Mouse (Mus musculus): ENCODE measurements at regions not wholly inside any gene's neighbourhood (a gene's known extent, or its start where the extent isn't known, plus 50 kb on each side); places are given as distances from the start of the nearest gene placed in this dataset.

DNA sequence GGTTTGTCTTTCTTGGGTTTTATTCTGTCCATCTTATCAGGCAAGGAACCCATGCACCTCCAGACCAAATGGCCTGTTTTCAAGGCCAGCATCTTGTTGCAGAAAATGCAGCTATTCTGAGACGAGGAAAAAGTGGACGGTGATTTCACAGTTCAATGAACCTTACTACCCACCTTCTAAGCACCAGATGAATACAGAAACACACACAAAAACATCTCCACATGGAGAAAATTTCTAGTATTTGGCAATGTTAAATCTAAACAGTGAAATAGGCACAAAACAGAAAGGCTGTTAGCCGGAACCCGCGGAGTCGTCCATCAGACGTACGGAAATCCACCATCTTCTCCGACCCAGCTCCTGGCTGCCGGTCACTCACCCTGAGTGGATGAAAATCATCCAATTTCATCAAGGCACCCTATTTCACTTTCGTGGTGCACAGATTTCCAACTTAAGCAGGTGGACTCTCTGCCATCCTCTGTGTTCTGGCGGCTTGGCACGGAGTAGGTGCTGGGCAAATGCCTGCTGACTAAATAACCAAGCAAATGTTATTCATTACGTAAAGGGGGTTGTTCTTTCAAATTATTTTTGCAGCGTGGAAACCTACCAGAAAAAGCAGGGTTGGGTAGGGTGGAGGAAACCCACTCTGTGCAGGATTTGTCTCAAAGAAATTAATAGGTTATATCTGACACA is 66.1 kb upstream of the Cpsf6 start:
- no peak for DNase-seq (ENCODE audit: low spot score)

DNA sequence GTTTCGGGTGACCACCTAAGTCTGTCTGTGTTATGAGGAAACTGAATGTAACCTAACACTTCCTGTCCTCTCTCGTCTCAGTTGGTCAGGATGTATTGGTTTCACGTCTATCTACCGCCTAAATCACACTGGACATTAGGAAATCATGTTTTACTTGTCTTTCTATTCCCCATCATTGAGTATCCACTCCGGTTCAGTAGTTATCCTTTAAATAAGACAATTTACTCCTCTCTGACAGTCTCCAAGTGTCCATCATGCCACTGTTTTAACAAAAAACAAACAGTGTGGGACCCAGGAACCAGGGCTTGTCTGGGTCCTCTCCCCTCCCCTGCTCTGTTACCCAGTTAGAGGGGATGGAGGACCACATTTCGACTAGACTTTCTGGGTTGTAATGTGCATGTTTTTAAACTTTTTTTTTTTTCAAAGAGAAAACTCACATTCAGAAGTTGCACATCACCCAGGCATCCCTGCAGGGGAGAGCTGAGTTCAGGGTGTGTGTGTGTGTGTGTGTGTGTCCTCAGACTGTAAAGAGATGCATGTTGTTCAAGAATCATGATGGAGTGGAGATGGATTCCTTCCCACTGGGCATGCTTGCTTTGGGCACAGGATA is 65.5 kb upstream of the Cpsf6 start:
- no peak for DNase-seq (ENCODE audit: low spot score)

DNA sequence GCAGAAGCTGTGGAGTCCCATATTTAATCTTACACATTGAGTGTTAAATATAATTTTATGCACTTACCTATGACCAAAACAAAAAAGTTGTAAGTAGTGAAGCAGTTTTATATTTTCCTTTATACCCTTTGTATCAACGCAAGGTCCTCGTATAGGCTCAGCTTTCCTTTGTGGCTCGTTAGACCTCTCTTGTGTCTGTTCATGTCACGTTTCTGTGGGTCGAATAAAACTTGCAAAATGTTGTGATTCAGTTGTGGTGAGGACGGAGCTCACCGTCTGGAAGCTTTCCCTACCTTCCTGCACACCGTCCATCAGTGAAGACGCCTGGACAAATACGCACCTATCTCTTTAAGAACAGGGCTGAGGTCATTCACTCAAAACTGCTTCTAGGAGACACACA is 64.9 kb upstream of the Cpsf6 start:
- DNase-seq (ENCODE audit: low spot score): no peak

DNA sequence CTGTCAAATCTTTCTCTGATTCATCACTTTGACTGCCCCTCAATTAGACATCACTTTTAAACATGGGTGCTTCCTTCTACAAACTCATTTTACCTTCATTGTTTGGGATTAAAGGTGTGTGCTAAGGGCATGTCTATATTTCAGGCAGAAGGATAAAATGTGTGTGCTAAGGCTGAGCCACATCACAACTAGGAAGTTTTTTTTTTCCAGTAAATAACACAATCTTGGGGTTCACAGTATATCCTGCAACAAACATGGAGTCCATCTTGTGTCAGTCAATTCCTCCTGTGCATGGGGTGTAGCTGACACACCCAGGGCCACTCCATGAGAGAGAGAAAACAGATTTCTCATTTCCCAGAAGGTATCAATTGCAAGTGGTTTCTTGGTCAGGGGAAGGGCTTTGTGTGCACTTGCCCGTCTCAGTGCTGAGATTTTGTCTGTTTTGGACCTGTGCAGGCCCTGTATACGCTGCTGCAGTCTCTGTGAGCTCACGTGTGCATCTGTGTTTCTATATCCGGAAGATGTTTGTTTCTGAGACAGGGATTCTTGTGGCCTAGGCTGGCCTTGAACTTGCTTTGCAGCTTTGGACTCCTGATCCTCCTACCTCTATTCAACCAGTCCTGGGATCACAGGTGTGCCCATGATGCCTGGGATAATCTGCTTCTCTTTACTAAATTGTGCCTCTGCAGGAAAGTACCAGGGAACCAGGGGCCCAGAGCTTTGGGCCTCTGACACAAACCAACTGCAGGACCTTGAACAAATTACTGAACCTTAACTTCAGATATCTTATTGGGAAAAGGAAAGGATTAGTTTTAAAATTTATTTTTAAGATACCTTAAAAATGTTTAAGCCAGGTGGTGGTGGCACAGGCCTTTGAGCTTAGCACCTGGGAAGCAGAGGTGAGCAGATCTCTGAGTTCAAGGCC is 63.9 kb upstream of the Cpsf6 start:
- no peak for DNase-seq (ENCODE audit: low spot score)

DNA sequence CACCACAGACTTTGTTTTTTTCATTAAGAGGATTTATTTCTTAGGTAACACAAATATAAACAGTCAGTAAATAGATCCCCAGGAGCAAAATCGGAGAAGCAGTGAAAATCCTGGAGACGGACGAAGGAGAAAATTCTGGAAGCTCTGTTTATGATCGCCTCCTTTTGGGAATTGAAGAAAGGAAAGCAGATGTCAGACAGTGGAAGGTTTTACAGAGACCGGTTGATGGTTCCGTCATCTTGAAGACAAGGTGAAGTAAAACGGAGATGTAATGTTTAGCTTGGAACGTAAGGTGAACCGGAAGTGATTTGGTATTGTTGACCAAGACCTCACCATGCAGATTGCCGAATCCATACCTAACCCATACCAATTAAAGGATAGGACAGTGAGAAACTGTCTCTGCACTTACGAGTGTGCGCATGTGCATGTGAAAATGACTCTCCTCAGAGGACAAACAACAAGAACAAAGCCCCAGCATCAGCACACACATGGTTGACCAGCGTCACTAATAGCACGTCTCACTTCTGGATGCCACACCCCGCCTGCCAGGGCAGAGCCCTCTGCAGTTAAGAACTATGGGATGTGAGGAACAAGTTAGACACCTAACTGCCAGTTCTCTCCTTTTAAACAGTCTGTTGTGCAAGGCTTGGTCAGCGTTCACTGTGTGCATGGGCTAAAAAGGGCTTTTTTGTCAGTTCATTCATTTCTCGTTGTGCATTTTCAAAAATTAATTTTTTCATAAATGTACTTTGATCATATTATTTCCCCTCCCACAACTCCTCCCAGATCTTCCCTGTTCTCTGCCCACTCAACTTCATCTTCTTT is 62.4 kb upstream of the Cpsf6 start:
- DNase-seq (ENCODE audit: low spot score): no peak

- DNase-seq (ENCODE audit: low spot score): no peak
These were observed 61.5 kb upstream of the Cpsf6 start for GRCm38 (mm10) chr10:117441121-117441978.

GRCm38 (mm10) chr10:117440225-117440976 is 60.6 kb upstream of the Cpsf6 start:
- DNase-seq (ENCODE audit: low spot score): no peak

DNA sequence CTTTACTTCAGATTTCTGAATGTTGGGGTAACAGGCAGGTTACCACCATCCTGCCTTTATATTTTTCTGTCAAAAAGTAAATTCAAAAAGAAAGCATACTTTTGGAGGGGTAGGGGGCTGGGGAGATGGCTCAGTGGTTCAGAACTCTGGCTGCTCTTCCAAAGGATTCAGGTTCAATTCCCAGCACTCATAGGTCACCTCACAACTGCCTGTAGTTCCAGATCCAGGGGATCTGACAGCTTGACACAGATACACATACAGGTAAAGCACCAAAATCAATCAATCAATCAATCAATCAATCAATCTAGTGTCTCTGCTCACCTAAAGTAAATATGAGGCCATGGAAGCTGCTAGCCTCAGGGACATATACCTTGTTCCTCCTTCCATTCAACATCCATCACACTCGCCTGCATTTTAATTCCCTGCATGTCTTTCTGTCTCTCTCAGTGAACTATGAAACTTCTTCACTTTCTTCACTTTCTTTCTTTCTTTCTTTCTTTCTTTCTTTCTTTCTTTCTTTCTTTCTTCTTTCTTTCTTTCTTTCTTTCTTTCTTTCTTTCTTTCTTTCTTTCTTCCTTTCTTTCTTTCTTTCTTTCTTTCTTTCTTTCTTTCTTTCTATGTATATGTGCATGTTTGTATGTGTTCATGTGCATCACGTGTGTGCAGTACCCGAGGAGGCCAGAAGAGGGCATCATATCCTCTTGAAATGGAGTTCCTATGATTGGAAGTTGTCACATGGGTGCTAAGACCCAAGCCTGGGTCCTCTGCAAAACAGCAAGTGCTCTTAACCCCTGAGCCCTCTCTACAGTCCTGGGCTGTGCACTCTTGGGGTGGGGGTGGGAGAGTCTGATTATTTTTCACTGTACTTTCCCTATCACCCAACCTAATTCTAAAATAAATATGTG is 59.6 kb upstream of the Cpsf6 start:
- DNase-seq (ENCODE audit: low spot score): no peak

DNA sequence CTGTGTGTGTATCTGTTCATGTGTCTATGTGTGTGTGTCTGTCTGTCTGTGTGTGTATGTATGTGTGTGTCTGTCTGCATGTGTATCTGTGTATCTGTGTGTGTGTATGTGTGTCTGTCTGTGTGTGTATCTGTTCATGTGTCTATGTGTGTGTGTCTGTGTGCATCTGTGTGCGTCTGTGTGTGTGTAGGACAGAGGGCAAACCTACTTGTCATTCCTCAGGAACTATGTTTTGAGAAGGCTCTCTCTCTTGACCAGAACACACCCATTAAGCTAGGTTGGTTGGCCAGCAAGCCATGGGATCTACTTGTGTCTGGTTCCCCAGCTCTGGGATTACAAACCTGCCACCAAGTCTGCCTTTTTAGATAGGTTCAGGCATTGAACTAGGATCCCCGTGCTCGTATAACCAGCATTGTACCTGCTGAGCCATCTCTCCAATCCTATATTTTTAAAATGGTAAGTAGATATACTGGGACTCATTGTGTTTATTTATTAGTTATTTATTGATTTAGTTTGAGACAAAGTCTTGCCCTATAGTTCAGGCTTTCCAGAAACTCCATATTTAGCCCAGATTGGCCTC is 58.9 kb upstream of the Cpsf6 start:
- no peak for DNase-seq (ENCODE audit: low spot score)

DNA sequence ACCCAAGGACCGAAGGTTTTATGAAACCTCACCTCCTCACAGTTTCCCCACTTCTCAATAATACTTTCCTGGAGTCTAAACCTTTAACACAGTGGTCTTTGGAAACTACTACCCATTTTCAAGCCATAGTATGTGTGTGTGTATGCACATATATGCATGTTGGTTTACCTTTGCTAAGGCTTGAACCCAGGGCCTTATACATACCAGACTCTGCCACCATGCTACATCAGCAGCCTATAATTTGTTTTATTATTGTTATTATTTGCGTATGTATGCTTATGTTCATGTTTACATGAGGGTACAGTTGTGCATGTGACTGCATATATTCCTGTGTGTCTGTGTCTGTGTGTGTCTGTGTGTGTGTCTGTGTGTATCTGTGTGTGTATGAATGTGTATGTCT is 58.2 kb upstream of the Cpsf6 start:
- no peak for DNase-seq (ENCODE audit: low spot score)

DNA sequence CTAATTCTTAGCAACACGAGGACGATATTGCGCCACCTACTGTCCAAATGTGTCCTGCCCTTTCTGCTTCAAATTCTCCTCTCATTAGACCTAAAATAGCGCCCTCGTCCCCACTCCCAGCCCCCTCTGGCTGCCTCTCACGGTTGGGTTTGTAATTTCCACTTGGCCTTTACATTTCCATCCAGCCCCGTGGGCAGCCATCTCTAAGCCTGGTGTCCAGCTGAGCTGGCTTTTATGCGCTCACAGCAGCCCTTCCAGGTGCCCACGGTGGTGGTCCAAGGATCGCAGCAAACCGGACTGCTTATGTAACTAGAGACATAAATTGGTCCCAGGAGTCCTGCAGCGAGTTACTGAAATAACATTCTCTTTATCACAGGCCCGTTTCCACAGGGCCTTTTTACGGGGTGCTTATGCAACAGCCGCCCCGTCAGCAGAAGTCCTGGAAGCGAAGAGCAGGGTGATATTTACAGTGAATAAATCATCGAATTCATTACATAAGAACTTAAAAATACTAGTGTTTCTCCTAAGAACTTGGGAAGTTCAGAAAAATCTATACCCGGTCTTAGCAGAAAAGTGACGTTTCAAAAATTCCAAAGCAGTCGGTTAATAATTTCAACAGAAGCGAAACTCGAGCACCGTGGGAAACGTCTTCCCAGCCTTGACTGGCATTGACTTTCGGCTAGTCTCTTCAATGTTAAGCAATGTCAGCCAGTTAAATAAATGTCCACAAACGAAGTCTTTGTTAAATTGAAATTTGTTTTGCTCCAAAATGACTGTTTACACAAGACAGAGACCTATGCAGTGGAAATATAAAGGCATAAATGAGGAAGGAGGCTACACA is 57.3 kb upstream of the Cpsf6 start:
- no peak for DNase-seq (ENCODE audit: low spot score)

DNA sequence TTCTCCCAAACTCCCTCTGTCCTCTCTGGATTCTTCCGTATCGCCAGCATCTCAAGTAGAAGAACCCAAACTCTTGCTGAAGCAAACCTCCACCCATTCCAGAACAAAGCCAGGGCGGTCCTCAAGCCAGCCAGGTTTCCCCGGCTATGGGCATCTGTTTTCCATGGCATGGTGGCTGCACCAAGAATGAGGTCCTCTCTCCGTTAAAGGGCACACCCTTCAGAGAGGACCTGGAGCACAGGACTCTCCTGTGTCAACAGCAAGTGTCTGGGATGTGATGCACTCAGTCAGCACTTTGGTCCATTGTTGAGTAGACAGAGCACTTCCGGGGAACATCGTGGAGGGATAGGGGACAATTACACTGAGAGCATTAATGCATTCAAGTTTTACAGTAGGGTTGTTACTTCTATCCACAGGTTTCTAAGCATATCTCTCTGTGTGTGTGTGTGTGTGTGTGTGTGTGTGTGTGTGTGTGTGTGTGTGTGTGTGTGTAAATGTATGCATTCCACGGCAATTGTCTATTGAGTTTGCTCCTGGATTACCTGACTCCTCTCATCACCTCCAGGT is 56.6 kb upstream of the Cpsf6 start:
- no peak for DNase-seq (ENCODE audit: low spot score)

- no peak for DNase-seq (ENCODE audit: low spot score)
These were observed 55.9 kb upstream of the Cpsf6 start for GRCm38 (mm10) chr10:117435734-117436121.

DNA sequence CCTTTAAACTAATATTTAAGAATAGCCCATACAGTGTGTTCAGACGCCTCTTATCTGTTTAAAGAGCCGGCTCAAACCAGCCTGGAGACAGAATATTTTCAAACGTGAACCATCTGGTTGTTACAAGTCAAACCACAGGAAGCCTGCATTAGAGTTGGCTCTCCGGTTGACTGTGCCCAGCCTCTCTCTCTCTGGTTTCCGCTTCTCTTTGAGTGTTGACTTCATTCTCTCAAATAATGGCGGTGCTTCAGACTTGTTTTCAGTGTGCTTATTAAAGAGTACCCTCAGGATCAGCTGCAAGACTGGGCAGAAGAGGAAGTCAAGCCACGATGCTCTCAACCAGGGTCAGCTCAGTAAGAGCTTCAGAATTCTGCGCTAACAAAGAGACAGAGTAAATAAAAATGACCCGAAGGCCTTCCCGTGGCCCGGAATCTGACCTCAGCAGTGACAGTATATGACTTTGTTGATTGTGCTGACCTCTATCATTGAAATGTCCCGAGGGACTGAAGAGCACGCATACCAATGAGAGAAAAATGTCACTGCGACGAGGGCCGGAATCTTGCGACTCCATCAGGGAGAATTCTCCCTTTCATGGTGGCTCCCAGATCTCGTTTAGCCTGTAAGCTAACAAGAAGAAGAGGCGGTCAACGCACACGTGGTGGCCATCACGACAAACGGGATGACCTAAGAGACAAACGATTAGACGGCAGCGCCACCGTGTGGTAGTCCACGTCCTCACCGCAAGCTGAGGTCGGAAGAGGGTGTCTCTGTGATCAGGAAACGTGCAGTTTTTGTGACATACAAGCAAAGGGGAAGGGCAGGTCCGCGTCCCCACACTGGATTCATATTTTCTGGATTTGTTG is 55.3 kb upstream of the Cpsf6 start:
- peak; percentile 84 for DNase-seq (ENCODE audit: low spot score)

DNA sequence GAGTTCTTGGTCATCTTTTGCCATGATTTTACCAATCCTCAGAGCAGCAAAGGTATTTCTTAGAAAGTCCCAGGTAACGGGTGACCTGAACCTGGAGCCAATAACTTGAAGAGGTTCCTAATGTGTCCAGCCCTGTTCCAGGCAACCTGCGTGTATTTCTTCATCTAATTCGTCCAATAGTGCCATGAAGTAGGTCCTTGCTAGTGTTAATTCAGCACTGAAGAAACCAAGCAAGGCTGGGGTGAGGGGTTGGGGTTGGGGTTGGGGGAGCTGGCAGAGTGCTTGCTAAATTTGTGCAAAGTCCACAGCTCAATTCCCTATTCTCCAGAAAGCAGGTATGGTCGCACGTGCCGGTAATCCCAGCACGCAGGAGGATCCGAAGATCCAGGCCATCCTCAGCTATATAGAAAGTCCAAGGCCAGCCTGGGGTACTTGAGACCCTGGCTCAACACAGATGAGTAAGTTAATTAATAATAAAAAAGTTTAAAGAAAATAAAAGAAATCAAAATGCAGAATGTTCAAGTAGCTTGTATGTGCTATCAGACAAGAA is 54.6 kb upstream of the Cpsf6 start:
- DNase-seq (ENCODE audit: low spot score): no peak

GRCm38 (mm10) chr10:117433547-117434292 is 53.9 kb upstream of the Cpsf6 start:
- DNase-seq (ENCODE audit: low spot score): no peak
